Mouse (Mus musculus): ENCODE data around the gene Sgsm1.

GRCm38 (mm10) chr5:113290149-113290548, 20.4 kb downstream of the Sgsm1 start:
- TF ChIP-seq CTCF (IDR thresholded peaks at IDR 0.05) (no peak), EP300 (IDR thresholded peaks at IDR 0.05) (no peak)
